Mouse (Mus musculus): Measurements from ENCODE around the gene Egfr.

Gene Egfr

GRCm38 (mm10) chr11:16752007-16752348, at the start of gene Egfr:
Egfr (plus strand) TSS chr11:16752203.
- DNase-seq = no peak

GRCm38 (mm10) chr11:16703221-16703620, 48.8 kb upstream of the Egfr start:
- DNase-seq = no peak

- no peak for DNase-seq
Observed at GRCm38 (mm10) chr11:16735083-16735644, 16.8 kb upstream of the Egfr start.

GRCm38 (mm10) chr11:16737323-16737722, 14.7 kb upstream of the Egfr start:
- DNase-seq = no peak

GRCm38 (mm10) chr11:16738691-16739090, 13.3 kb upstream of the Egfr start:
- no peak for DNase-seq

- DNase-seq = no peak
Observed at GRCm38 (mm10) chr11:16739155-16739554, 12.8 kb upstream of the Egfr start.

GRCm38 (mm10) chr11:16740691-16741611, 11.1 kb upstream of the Egfr start:
- no peak for DNase-seq

GRCm38 (mm10) chr11:16742251-16742650, 9.8 kb upstream of the Egfr start:
- DNase-seq = no peak

- no peak for DNase-seq
Observed at GRCm38 (mm10) chr11:16742821-16743220, 9.2 kb upstream of the Egfr start.

- DNase-seq = no peak
Observed at GRCm38 (mm10) chr11:16751457-16751982, 483 bp upstream of the Egfr start.

- no peak for DNase-seq
Observed at GRCm38 (mm10) chr11:16752349-16753153, 548 bp downstream of the Egfr start.

- no peak for DNase-seq
Observed at GRCm38 (mm10) chr11:16753154-16754040, 1.4 kb downstream of the Egfr start.

- no peak for DNase-seq
Observed at GRCm38 (mm10) chr11:16759930-16760329, 7.9 kb downstream of the Egfr start.

GRCm38 (mm10) chr11:16761184-16761583, 9.2 kb downstream of the Egfr start:
- DNase-seq = no peak

GRCm38 (mm10) chr11:16766038-16766815, 14.2 kb downstream of the Egfr start:
- DNase-seq = no peak

GRCm38 (mm10) chr11:16767984-16768383, 16.0 kb downstream of the Egfr start:
- DNase-seq = no peak

- DNase-seq = no peak
Observed at GRCm38 (mm10) chr11:16769276-16769675, 17.3 kb downstream of the Egfr start.

GRCm38 (mm10) chr11:16769709-16770303, 17.8 kb downstream of the Egfr start:
- no peak for DNase-seq

GRCm38 (mm10) chr11:16770966-16771365, 19.0 kb downstream of the Egfr start:
- DNase-seq = no peak

GRCm38 (mm10) chr11:16772717-16773116, 20.7 kb downstream of the Egfr start:
- no peak for DNase-seq

- no peak for DNase-seq
Observed at GRCm38 (mm10) chr11:16776967-16777366, 25.0 kb downstream of the Egfr start.

All from cerebellum, adult 8-10 months (tissue).